Mouse (Mus musculus): ENCODE data around the gene Bnc2.

DNA sequence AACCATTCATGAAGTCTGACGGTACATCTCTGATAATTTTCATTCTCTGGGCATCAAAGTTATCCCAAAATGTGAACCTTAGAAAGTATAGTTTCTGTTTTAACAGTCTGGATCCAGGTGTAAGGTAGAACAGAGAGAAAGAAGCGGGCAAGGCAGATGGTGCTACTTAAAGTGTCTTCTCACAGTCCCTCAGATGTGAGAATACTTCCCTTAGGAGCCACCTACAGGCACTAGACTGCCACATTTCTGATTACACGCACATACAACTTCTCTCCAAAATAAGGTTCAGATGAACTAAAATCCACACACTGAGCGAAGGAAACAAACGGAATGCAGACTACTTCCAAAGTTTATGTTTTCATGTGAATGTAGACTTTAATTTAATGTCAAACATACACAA lies 297.6 kb downstream of the Bnc2 start:
- no peak for TF ChIP-seq CTCF (IDR thresholded peaks at IDR 0.05; ENCODE audit: control insufficient read depth, insufficient read depth, low read length)
- no peak for TF ChIP-seq POLR2A (IDR thresholded peaks at IDR 0.05; ENCODE audit: borderline replicate concordance, control insufficient read depth, low read depth, low read length)
